In genomic region chr11:48599033-48599432, GRCm38 (mm10) we compare ENCODE assay signal across 15 mouse cellular contexts.
DNase-seq lines count a peak whose midpoint lies in the region; ATAC-seq and TF ChIP-seq lines count a peak whose summit lies in the region.
"Had no signal": no experiment of that assay in that cellular context is flagged by ENCODE, and none has a peak within 500 bp of the region (broad histone marks: within the 10 kb centered on the region; RNA-seq: fewer than 3 reads in every experiment).

No protein-coding gene starts in this region.

- H3K4me2 ChIP-seq in forebrain, postnatal 0 days (ENCODE audit: low read depth), result no peak overlapping the region
- H3K4me2 ChIP-seq in forebrain, embryonic 12.5 days, result no peak overlapping the region
- no peak overlapping the region for H3K4me2 ChIP-seq in kidney, embryonic 16.5 days (replicated peaks; ENCODE audit: low read depth, low read length)
- no peak overlapping the region for H3K4me2 ChIP-seq in lung, embryonic 14.5 days
- H3K4me2 ChIP-seq: embryonic facial prominence, embryonic 15.5 days; heart, embryonic 12.5 days had no signal

- ATAC-seq in forebrain, postnatal 0 days, result peak; percentile 28; the same call in 1 of the 2 replicates
- no peak for ATAC-seq in forebrain, embryonic 12.5 days (ENCODE audit: low FRiP score)
- 0 out of 2 replicates have a peak, but pooled peaks have one; percentile 39 for ATAC-seq in kidney, embryonic 16.5 days (ENCODE audit: low FRiP score, low TSS enrichment)
- ATAC-seq in lung, embryonic 14.5 days (ENCODE audit: insufficient read depth), result peak; percentile 62
- ATAC-seq: activated CD4-positive, CD25-positive, alpha-beta regulatory T cell, adult 4 months; Patski had no signal

- no peak overlapping the region for H3K9ac ChIP-seq in forebrain, postnatal 0 days
- H3K9ac ChIP-seq in forebrain, embryonic 12.5 days, result no peak overlapping the region
- no peak overlapping the region for H3K9ac ChIP-seq in kidney, embryonic 16.5 days (replicated peaks; ENCODE audit: low read length)
- no peak overlapping the region for H3K9ac ChIP-seq in lung, embryonic 14.5 days
- H3K9ac ChIP-seq: embryonic facial prominence, embryonic 15.5 days; heart, embryonic 12.5 days had no signal

- no peak overlapping the region for H3K4me3 ChIP-seq in forebrain, postnatal 0 days (ENCODE audit: low read depth, low read length)
- H3K4me3 ChIP-seq in forebrain, embryonic 12.5 days (replicated peaks), result no peak overlapping the region
- no peak overlapping the region for H3K4me3 ChIP-seq in kidney, embryonic 16.5 days (ENCODE audit: low read length)
- H3K4me3 ChIP-seq in lung, embryonic 14.5 days (ENCODE audit: low read depth, low read length), result no peak overlapping the region
- H3K4me3 ChIP-seq: embryonic facial prominence, embryonic 15.5 days; erythroblast, embryonic 14.5 days; gastrocnemius, adult 2 months; heart, embryonic 12.5 days; hindbrain, embryonic 10.5 days had no signal

- H3K4me1 ChIP-seq in forebrain, postnatal 0 days (ENCODE audit: insufficient read depth), result peaks cover 7% of the 10 kb centered on the region; the same call in 1 of the 2 replicates
- H3K4me1 ChIP-seq in forebrain, embryonic 12.5 days, result peaks cover 4% of the 10 kb centered on the region; the same call in 1 of the 2 replicates
- no peaks in the 10 kb centered on the region for H3K4me1 ChIP-seq in kidney, embryonic 16.5 days (ENCODE audit: insufficient read depth, low read length)
- H3K4me1 ChIP-seq in lung, embryonic 14.5 days (ENCODE audit: insufficient read depth), result peaks cover 7% of the 10 kb centered on the region; the same call in 1 of the 2 replicates
- H3K4me1 ChIP-seq: embryonic facial prominence, embryonic 15.5 days; heart, embryonic 12.5 days had no signal

- peak; percentile 14 for DNase-seq in forebrain, postnatal 0 days
- DNase-seq in kidney, adult 9 months, result no peak
- peak; percentile 48 for DNase-seq in lung, embryonic 14.5 days
- no peak for DNase-seq in lung, postnatal 10 days
- peak; percentile 7 for DNase-seq in mesoderm, embryonic 11.5 days (ENCODE audit: low read depth, low spot score)
- DNase-seq: gastrocnemius, adult 2 months; gastrocnemius, postnatal 25 days had no signal

- H3K9me3 ChIP-seq in forebrain, postnatal 0 days (ENCODE audit: low read length), result no peaks in the 10 kb centered on the region
- H3K9me3 ChIP-seq in forebrain, embryonic 12.5 days, result no peaks in the 10 kb centered on the region
- H3K9me3 ChIP-seq in kidney, embryonic 16.5 days (ENCODE audit: low read length), result no peaks in the 10 kb centered on the region
- H3K9me3 ChIP-seq in lung, embryonic 14.5 days (ENCODE audit: low read depth, low read length), result no peaks in the 10 kb centered on the region
- H3K9me3 ChIP-seq: embryonic facial prominence, embryonic 15.5 days; heart, embryonic 12.5 days; hindbrain, embryonic 10.5 days had no signal

- no peaks in the 10 kb centered on the region for H3K27me3 ChIP-seq in forebrain, postnatal 0 days (ENCODE audit: insufficient read depth, low read length)
- H3K27me3 ChIP-seq in forebrain, embryonic 12.5 days, result no peaks in the 10 kb centered on the region
- H3K27me3 ChIP-seq in kidney, embryonic 16.5 days (ENCODE audit: insufficient read depth, low read length), result no peaks in the 10 kb centered on the region
- H3K27me3 ChIP-seq in lung, embryonic 14.5 days (ENCODE audit: insufficient read depth, low read length), result no peaks in the 10 kb centered on the region
- H3K27me3 ChIP-seq: embryonic facial prominence, embryonic 15.5 days; heart, embryonic 12.5 days; Patski had no signal

- H3K36me3 ChIP-seq in forebrain, postnatal 0 days (ENCODE audit: insufficient read depth), result no peaks in the 10 kb centered on the region
- no peaks in the 10 kb centered on the region for H3K36me3 ChIP-seq in forebrain, embryonic 12.5 days (replicated peaks)
- H3K36me3 ChIP-seq in kidney, embryonic 16.5 days (ENCODE audit: insufficient read depth, low read length), result no peaks in the 10 kb centered on the region
- no peaks in the 10 kb centered on the region for H3K36me3 ChIP-seq in lung, embryonic 14.5 days (ENCODE audit: insufficient read depth)
- H3K36me3 ChIP-seq: embryonic facial prominence, embryonic 15.5 days; heart, embryonic 12.5 days; hindbrain, embryonic 10.5 days had no signal

- H3K27ac ChIP-seq in forebrain, postnatal 0 days (ENCODE audit: low read depth, low read length), result no peak overlapping the region
- H3K27ac ChIP-seq in forebrain, embryonic 12.5 days, result no peak overlapping the region
- H3K27ac ChIP-seq in kidney, embryonic 16.5 days (ENCODE audit: low read length), result no peak overlapping the region
- H3K27ac ChIP-seq in lung, embryonic 14.5 days (ENCODE audit: low read depth), result no peak overlapping the region
- H3K27ac ChIP-seq: embryonic facial prominence, embryonic 15.5 days; gastrocnemius, adult 2 months; hindbrain, embryonic 10.5 days had no signal

- no peak for TF ChIP-seq CTCF in forebrain, postnatal 0 days (IDR thresholded peaks at IDR 0.05; ENCODE audit: low read depth)
- TF ChIP-seq CTCF in lung, embryonic 14.5 days (IDR thresholded peaks at IDR 0.05; ENCODE audit: low read depth), result no peak

Comparison
In these comparisons a context has a peak if more than half of its experiments do, and no peak if none do; other contexts are left out.
1. DNase-seq: peak in forebrain, postnatal 0 days (single experiment), lung, embryonic 14.5 days (single experiment) and mesoderm, embryonic 11.5 days (single experiment); none in kidney, adult 9 months (single experiment) and lung, postnatal 10 days (single experiment).